Mouse (Mus musculus) left cerebral cortex, postnatal 14 days (tissue): ENCODE data around the gene Abcc10. TPM values are rescaled to one million over a fixed set of nuclear protein-coding genes. Genes with fewer than 3 reads are reported as not detected.

Experiments used
- DNase-seq, 2 experiments: peaks; one replicate each; pipeline ENCODE4 v3.0.0; 2021 to 2022; ENCODE audit warnings: low spot score in 2 of 2, mixed read lengths in 1 of 2
- intact Hi-C: fragments of 180-260 bp; cut with DNase I; formaldehyde crosslinking; loops from one replicate; pipeline ENCODE4 v1.15.1; 2025
- total RNA-seq, 2 experiments: library from RNA; stranded (reverse); gene quantifications; 2 replicates each; pipeline ENCODE4 v1.2.3; 2021

The Abcc10 gene
- total RNA-seq, 2 experiments from 2014 or later: 8.4 to 8.7 TPM

- intact Hi-C loops: loop anchor here (2.0 to 5.0 kb wide), 2 partner anchors 31 to 120 kb away; no protein-coding TSS in a partner anchor
- DNase-seq: no peak
These were observed 60.6 kb downstream of the Abcc10 start for GRCm38 (mm10) chr17:46267511-46267910.

- DNase-seq: no peak
- intact Hi-C loops: loop anchor here (2.0 to 5.0 kb wide), 2 partner anchors 32 to 120 kb away; no protein-coding TSS in a partner anchor
These were observed 61.2 kb downstream of the Abcc10 start for GRCm38 (mm10) chr17:46266986-46267385.

GRCm38 (mm10) chr17:46265918-46266618, 62.1 kb downstream of the Abcc10 start:
- DNase-seq: peak; percentile 88 to 89
- intact Hi-C loops: loop anchor here (2.0 to 5.0 kb wide), 2 partner anchors 33 to 121 kb away; no protein-coding TSS in a partner anchor

GRCm38 (mm10) chr17:46265502-46265901, 62.6 kb downstream of the Abcc10 start:
- no peak for DNase-seq
- intact Hi-C loops: loop anchor here (5.0 kb wide), 1 partner anchor 122 kb away; no protein-coding TSS in a partner anchor

- intact Hi-C loops: no loop called here
- DNase-seq: no peak
These were observed 65.9 kb downstream of the Abcc10 start for GRCm38 (mm10) chr17:46262201-46262694.

GRCm38 (mm10) chr17:46259675-46260074, 68.5 kb downstream of the Abcc10 start:
- no peak for DNase-seq
- intact Hi-C loops: no loop called here

GRCm38 (mm10) chr17:46258279-46259053, 69.7 kb downstream of the Abcc10 start:
- intact Hi-C loops: no loop called here
- DNase-seq: no peak

GRCm38 (mm10) chr17:46255147-46255546, 73.0 kb downstream of the Abcc10 start:
- intact Hi-C loops: no loop called here
- DNase-seq: no peak

DNA sequence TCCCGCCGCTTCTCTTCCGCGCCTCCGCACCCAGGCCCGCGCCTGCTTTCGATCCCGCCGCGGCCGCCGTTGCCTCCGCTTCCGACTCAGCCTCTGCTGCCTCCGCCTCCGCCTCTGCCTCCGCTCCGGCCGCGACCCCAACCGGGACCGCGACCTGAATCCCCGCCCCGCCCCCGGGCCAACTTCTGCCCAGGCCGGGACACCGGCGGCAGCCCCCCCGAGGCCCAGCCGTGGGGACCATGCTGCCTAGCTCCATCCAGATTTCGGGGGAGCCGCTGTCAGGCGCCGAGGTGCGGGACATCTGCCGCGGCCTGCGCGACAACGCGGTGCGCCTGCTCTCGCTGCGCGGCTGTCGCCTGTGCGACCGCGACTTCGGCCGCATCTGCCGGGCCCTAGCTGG, 74.0 kb downstream of the Abcc10 start:
- intact Hi-C loops: no loop called here
- peak in 1 of 2 experiments; percentile 46 for DNase-seq

GRCm38 (mm10) chr17:46253452-46254084, 74.6 kb downstream of the Abcc10 start, which contains the start of gene Lrrc73:
TSS of gene Lrrc73 (plus strand) at chr17:46253531.
- DNase-seq: peak; percentile 94 to 96
- intact Hi-C loops: no loop called here

Other genes starting within 250 kb of the Abcc10 start
- gene Mrps18a, start 217.4 kb downstream of the Abcc10 start, total RNA-seq: 10 to 100 TPM; 79.0 to 83.1 TPM
- 10 to 100 TPM; 22.8 to 23.7 TPM for gene Rsph9, start 184.1 kb downstream of the Abcc10 start, total RNA-seq
- 10 to 100 TPM; 13.4 to 15.9 TPM for gene Mad2l1bp, start 174.8 kb downstream of the Abcc10 start, total RNA-seq
- 100 to 1,000 TPM in 1 of 2 experiments, 10 to 100 TPM in 1; 95.4 to 106 TPM for gene Gtpbp2, start 167.3 kb downstream of the Abcc10 start, total RNA-seq
- 1 to 10 TPM; 6.8 to 7.0 TPM for gene Polh, start 125.7 kb downstream of the Abcc10 start, total RNA-seq
- 10 to 100 TPM; 37.5 to 40.1 TPM for gene Xpo5, start 125.6 kb downstream of the Abcc10 start, total RNA-seq
- gene Polr1c, start 80.3 kb downstream of the Abcc10 start, total RNA-seq: 10 to 100 TPM; 34.0 to 35.2 TPM
- gene Yipf3, start 80.3 kb downstream of the Abcc10 start, total RNA-seq: 10 to 100 TPM; 82.1 to 99.3 TPM
- 10 to 100 TPM; 91.0 to 98.8 TPM for gene Lrrc73, start 74.8 kb downstream of the Abcc10 start, total RNA-seq
- gene Tjap1, start 45.3 kb downstream of the Abcc10 start, total RNA-seq: 10 to 100 TPM; 39.1 to 44.9 TPM
- gene Dlk2, start 30.9 kb downstream of the Abcc10 start, total RNA-seq: 10 to 100 TPM; 61.2 to 65.1 TPM
- 10 to 100 TPM; 70.9 to 71.5 TPM for gene Zfp318, start 55.4 kb upstream of the Abcc10 start, total RNA-seq
- gene Crip3, start 100.6 kb upstream of the Abcc10 start, total RNA-seq: 1 to 10 TPM; 3.3 to 5.3 TPM
- gene Slc22a7, start 110.1 kb upstream of the Abcc10 start, total RNA-seq: under 1 TPM; 0.53 to 0.89 TPM
- gene Ttbk1, start 159.3 kb upstream of the Abcc10 start, total RNA-seq: 100 to 1,000 TPM; 135 to 142 TPM
- 1 to 10 TPM; 5.2 to 5.3 TPM for gene Dnph1, start 168.4 kb upstream of the Abcc10 start, total RNA-seq
- 10 to 100 TPM; 49.3 to 50.8 TPM for gene Cul9, start 218.0 kb upstream of the Abcc10 start, total RNA-seq
- gene Srf, start 227.8 kb upstream of the Abcc10 start, total RNA-seq: 10 to 100 TPM; 52.0 to 65.9 TPM